Mouse (Mus musculus): ENCODE measurements around the gene Lipc.

The Lipc gene

GRCm38 (mm10) chr9:70841426-70842215 lies 110.4 kb downstream of the Lipc start:
- Histone ChIP-seq H3K4me3 (replicated peaks; ENCODE audit: low read length) (no peak overlapping the region), H3K4me1 (replicated peaks; ENCODE audit: low read depth, low read length) (peaks cover 25% of the 10 kb centered on the region), H3K36me3 (ENCODE audit: insufficient read depth, low read length) (no peaks in the 10 kb centered on the region), H3K27me3 (ENCODE audit: insufficient read depth, low read length) (peaks cover 7% of the 10 kb centered on the region; the same call in 1 of the 2 replicates), H3K9me3 (ENCODE audit: low read length) (no peaks in the 10 kb centered on the region)
- TF ChIP-seq NANOG (IDR thresholded peaks at IDR 0.05; ENCODE audit: borderline replicate concordance, low read length) (no peak), POU5F1 (IDR thresholded peaks at IDR 0.05; ENCODE audit: borderline replicate concordance, low read length) (no peak), CTCF (conservative IDR thresholded peaks at IDR 0.05; ENCODE audit: low read length) (no peak)

- Histone ChIP-seq H3K27me3 (ENCODE audit: insufficient read depth, low read length) (peaks cover 5% of the 10 kb centered on the region; the same call in 1 of the 2 replicates), H3K36me3 (ENCODE audit: insufficient read depth, low read length) (no peaks in the 10 kb centered on the region), H3K9me3 (ENCODE audit: low read length) (no peaks in the 10 kb centered on the region), H3K4me1 (replicated peaks; ENCODE audit: low read depth, low read length) (peaks cover 25% of the 10 kb centered on the region), H3K4me3 (replicated peaks; ENCODE audit: low read length) (no peak overlapping the region)
- TF ChIP-seq CTCF (conservative IDR thresholded peaks at IDR 0.05; ENCODE audit: low read length): no peak
- no peak for TF ChIP-seq NANOG (IDR thresholded peaks at IDR 0.05; ENCODE audit: borderline replicate concordance, low read length)
- no peak for TF ChIP-seq POU5F1 (IDR thresholded peaks at IDR 0.05; ENCODE audit: borderline replicate concordance, low read length)
These were observed 111.1 kb downstream of the Lipc start for GRCm38 (mm10) chr9:70840861-70841341.

- Histone ChIP-seq H3K9me3 (ENCODE audit: low read length) (no peaks in the 10 kb centered on the region; the same call in 1 of the 2 replicates), H3K36me3 (ENCODE audit: insufficient read depth, low read length) (no peaks in the 10 kb centered on the region), H3K27me3 (ENCODE audit: insufficient read depth, low read length) (peaks cover 3% of the 10 kb centered on the region; the same call in 1 of the 2 replicates), H3K4me1 (replicated peaks; ENCODE audit: low read depth, low read length) (peaks cover 29% of the 10 kb centered on the region), H3K4me3 (replicated peaks; ENCODE audit: low read length) (no peak overlapping the region)
- TF ChIP-seq NANOG (IDR thresholded peaks at IDR 0.05; ENCODE audit: borderline replicate concordance, low read length): no peak
- no peak for TF ChIP-seq POU5F1 (IDR thresholded peaks at IDR 0.05; ENCODE audit: borderline replicate concordance, low read length)
- no peak for TF ChIP-seq CTCF (conservative IDR thresholded peaks at IDR 0.05; ENCODE audit: low read length)
These were observed 113.7 kb downstream of the Lipc start for GRCm38 (mm10) chr9:70838132-70838911.

- peaks cover 3% of the 10 kb centered on the region; the same call in 1 of the 2 replicates for H3K27me3 ChIP-seq (ENCODE audit: insufficient read depth, low read length)
- TF ChIP-seq POU5F1 (IDR thresholded peaks at IDR 0.05; ENCODE audit: borderline replicate concordance, low read length): no peak
- no peak for TF ChIP-seq NANOG (IDR thresholded peaks at IDR 0.05; ENCODE audit: borderline replicate concordance, low read length)
- TF ChIP-seq CTCF (conservative IDR thresholded peaks at IDR 0.05; ENCODE audit: low read length): no peak
- peaks cover 13% of the 10 kb centered on the region for H3K4me1 ChIP-seq (replicated peaks; ENCODE audit: low read depth, low read length)
- H3K9me3 ChIP-seq (ENCODE audit: low read length): no peaks in the 10 kb centered on the region; the same call in 1 of the 2 replicates
- no peak overlapping the region for H3K4me3 ChIP-seq (replicated peaks; ENCODE audit: low read length)
- H3K36me3 ChIP-seq (ENCODE audit: insufficient read depth, low read length): no peaks in the 10 kb centered on the region
These were observed 117.3 kb downstream of the Lipc start for GRCm38 (mm10) chr9:70834730-70835154.

GRCm38 (mm10) chr9:70834217-70834616 lies 117.8 kb downstream of the Lipc start:
- TF ChIP-seq CTCF (conservative IDR thresholded peaks at IDR 0.05; ENCODE audit: low read length) (no peak), POU5F1 (IDR thresholded peaks at IDR 0.05; ENCODE audit: borderline replicate concordance, low read length) (no peak), NANOG (IDR thresholded peaks at IDR 0.05; ENCODE audit: borderline replicate concordance, low read length) (no peak)
- Histone ChIP-seq H3K9me3 (ENCODE audit: low read length) (no peaks in the 10 kb centered on the region; the same call in 1 of the 2 replicates), H3K4me1 (replicated peaks; ENCODE audit: low read depth, low read length) (peaks cover 13% of the 10 kb centered on the region), H3K27me3 (ENCODE audit: insufficient read depth, low read length) (peaks cover 3% of the 10 kb centered on the region; the same call in 1 of the 2 replicates), H3K36me3 (ENCODE audit: insufficient read depth, low read length) (no peaks in the 10 kb centered on the region), H3K4me3 (replicated peaks; ENCODE audit: low read length) (no peak overlapping the region)

GRCm38 (mm10) chr9:70833111-70833908 lies 118.7 kb downstream of the Lipc start:
- no peaks in the 10 kb centered on the region; the same call in 1 of the 2 replicates for H3K9me3 ChIP-seq (ENCODE audit: low read length)
- no peak overlapping the region for H3K4me3 ChIP-seq (replicated peaks; ENCODE audit: low read length)
- no peaks in the 10 kb centered on the region for H3K36me3 ChIP-seq (ENCODE audit: insufficient read depth, low read length)
- TF ChIP-seq CTCF (conservative IDR thresholded peaks at IDR 0.05; ENCODE audit: low read length) (no peak), POU5F1 (IDR thresholded peaks at IDR 0.05; ENCODE audit: borderline replicate concordance, low read length) (no peak), NANOG (IDR thresholded peaks at IDR 0.05; ENCODE audit: borderline replicate concordance, low read length) (no peak)
- H3K27me3 ChIP-seq (ENCODE audit: insufficient read depth, low read length): peaks cover 3% of the 10 kb centered on the region; the same call in 1 of the 2 replicates
- H3K4me1 ChIP-seq (replicated peaks; ENCODE audit: low read depth, low read length): peaks cover 13% of the 10 kb centered on the region

GRCm38 (mm10) chr9:70832231-70832630 lies 119.8 kb downstream of the Lipc start:
- Histone ChIP-seq H3K9me3 (ENCODE audit: low read length) (no peaks in the 10 kb centered on the region; the same call in 1 of the 2 replicates), H3K4me3 (replicated peaks; ENCODE audit: low read length) (no peak overlapping the region)

More at GRCm38 (mm10) chr9:70832231-70832630, 119.8 kb downstream of the Lipc start:
- no peaks in the 10 kb centered on the region for H3K36me3 ChIP-seq (ENCODE audit: insufficient read depth, low read length)
- peaks cover 13% of the 10 kb centered on the region for H3K4me1 ChIP-seq (replicated peaks; ENCODE audit: low read depth, low read length)
- no peaks in the 10 kb centered on the region for H3K27me3 ChIP-seq (ENCODE audit: insufficient read depth, low read length)
- TF ChIP-seq CTCF (conservative IDR thresholded peaks at IDR 0.05; ENCODE audit: low read length) (no peak), NANOG (IDR thresholded peaks at IDR 0.05; ENCODE audit: borderline replicate concordance, low read length) (no peak), POU5F1 (IDR thresholded peaks at IDR 0.05; ENCODE audit: borderline replicate concordance, low read length) (no peak)

Data from E14TG2a.4 (cell line).